Mouse (Mus musculus): ENCODE measurements around the gene Nle1.

Gene Nle1

DNA sequence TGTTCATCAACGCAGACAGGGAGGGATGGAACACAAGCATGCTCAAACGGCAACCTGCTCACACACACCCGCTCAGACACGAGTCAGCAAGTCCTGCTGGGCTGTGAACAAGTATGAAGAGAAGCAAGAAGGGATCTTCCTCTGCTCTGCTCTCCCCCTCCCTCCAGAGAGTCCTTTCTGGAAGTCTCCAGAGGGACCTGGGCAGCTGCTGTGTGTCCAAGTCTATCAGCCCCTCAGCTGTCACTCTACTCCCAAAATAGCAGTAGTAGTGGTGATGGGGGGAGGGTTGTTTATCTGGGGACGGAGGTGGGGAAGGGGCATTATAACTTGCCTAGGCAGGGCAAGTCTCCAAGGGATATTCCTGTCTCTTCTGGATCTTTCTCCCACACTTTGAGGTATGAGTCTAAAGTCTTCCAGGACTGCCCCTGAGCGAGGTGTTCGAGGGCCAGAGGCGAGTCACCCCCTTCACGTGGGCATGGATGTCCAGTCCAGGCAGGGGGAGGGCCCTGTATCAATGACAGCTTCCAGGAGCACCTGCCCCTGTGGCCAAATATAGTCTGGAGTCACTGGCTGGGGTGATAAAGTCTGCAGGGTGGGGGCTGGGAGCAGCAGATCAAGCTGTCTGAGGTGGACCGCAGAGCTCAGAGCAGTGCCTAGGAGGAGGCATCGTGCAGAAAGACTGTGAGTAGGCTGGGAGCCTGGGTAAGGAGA, 2.6 kb upstream of the Nle1 start:
- DNase-seq = no peak

DNA sequence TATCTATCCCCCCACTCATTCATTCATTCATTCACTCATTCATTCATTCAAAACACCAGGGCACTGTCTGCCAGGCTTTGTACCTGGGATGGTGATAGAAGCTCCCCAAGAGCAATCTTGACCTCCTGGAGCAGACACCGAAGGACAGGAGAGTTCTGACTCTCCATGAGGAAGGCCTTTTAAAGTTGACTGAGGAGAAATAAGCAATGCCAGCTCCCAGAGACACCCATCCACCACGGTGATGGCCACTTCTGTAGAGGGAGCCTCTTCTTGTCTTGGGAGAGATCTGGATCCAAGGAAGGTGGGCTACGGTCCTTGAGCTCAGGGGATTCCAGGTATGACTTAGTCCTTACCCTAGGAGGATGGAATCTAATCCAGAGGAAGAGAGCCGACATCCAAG, 2.0 kb upstream of the Nle1 start, which contains the start of gene Unc45b:
Gene Unc45b, plus strand, starts transcription at position 301 of the 400 bp plus-strand sequence.
- no peak for DNase-seq

DNA sequence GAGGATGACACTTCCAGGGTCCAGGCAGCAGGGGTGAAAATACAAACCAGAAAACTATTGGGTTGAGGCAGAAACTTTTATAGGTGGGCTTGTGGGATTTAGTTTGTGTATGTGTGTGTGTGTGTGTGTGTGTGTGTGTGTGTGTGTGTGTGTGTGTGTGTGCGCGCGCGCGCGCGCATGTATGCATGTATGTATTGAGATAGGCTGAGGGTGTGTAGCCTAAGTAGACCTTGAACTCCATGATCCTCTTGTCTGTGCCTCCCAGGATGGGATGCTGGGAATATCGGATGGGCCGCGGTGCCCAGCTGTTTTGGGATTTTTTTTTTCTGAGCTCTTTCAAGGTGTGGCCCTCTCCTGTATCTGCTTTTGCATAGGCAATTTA, 388 bp upstream of the Nle1 start:
- DNase-seq = no peak

DNA sequence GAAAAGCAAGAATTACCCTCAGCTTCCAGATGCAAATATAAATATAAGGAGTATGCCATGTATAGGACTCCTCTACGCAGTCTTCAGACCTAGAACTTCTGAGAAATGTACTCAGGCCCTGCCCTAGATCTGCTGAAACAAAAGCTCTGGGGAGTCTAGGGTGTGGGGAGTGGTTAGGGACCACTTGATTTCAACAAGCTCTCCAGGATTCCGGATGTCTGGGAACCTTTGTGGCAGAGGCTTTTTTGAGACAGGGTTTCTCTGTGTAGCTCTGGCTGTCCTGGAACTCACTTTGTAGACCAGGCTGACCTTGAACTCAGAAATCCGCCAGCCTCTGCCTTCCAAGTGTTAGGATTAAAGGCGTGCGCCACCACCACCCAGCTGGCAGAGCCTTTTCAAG, 2.4 kb downstream of the Nle1 start:
- no peak for DNase-seq

DNA sequence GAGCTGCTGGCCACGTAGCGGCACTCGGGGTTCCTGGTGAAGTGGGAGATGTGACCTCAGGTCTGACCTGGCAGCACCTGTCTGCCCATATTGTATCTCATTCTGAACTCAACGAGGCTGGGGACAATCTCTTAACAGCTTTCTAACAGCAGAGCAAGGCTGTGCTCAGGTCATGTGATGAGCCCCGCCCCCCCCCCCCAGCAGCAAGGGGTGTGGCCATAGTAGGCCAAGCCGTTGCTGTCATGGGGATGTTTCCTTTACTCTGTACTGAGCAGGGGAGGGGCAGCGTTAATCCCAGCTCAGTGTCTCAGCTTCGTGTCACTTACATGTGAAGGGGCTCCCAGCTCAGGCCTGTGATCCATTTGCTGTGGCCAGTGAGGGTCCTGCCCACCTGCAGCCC, 3.3 kb downstream of the Nle1 start:
- no peak for DNase-seq

DNA sequence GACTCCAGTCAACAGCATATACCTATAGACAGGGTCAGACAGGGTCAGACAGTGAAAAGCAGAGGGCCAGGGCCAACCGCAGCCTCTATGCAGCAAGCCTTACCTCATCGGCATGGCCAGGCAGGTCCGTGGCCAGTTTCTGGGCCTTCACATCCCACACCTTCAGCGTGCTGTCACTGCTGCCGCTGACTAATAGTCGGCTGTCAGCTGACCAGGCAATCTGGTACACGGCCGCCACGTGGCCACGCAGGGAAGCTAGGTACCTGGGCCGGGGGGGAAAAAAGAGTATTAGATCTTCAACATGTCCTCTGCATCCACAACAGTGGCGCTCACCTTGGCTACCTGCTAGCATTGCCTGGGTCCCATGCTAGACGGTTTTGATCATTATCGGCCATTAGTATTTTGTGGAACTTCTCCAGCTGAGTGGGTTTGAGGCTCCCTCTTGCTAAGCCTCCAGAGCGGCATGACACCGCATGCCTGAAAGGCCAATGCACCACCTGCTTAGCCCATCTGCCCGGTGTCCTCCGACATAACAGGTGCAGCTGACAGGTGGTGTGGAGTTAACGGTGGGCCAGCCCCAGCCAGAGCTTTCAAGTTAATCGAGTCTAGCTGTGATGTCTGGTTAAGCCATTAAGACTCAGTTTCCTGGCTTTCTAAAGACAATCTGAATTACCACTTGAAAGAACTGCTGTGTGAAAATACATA, 6.5 kb downstream of the Nle1 start:
- DNase-seq = no peak

DNA sequence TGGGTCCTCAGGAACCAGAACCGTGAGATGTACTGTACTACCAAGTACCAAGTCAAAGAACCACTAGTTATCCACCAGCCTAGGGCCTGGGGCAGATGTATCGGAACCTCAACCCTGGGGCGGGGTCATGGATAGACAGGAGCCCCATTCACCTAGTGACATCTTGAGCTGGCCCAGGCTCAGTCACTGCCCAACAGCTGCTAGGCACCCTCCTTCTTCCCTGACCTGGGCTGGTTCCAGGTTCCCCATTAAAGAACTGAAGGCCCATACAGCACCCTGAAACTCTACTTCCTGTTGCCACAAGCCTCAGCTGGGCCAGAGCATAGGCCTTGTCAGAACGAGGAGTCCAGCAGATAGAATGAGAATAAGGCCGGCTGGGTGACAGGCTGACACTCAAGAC, 8.5 kb downstream of the Nle1 start:
- DNase-seq = no peak

DNA sequence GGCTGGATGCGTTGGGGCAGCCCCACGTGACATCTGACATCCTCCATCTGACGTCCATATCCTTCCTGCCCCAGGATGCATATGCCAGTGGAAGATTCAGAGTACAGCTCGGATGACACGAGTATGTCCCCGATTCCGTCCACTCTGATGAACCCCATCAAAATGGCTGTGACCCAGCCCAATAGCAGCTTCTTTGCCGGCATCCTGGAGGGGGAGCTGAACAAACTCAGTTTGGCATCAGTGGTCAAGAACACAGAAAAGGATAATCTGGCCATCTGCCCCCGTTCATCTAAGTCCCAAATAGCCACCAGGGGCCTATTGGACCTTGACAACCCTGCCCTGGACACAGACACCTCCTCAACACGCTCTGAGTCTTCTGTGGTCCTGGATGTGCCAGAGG, 10.7 kb downstream of the Nle1 start:
- no peak for DNase-seq

DNA sequence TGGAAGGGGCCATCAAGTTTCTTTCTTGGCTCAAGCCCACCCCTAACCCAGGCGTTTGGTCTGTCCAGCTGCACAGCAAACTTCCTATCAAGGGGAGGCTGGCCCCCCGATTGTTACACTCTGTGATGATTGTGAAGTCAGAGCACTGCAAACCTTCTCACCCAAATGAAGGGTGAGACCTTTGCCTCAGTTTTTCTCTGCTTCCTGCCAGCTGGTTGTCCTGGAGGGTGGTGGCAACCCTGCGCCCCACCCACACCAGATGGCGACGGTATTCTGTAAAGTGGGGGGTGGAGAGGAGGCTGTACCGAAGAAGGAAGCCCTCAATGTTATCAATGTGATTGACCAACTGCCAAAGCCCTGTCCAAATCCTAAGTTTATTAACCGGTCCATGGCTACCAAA, 16.3 kb downstream of the Nle1 start, which contains the start of gene Fndc8:
Gene Fndc8, plus strand, starts transcription at position 189 of the 400 bp plus-strand sequence.
- no peak for DNase-seq

DNA sequence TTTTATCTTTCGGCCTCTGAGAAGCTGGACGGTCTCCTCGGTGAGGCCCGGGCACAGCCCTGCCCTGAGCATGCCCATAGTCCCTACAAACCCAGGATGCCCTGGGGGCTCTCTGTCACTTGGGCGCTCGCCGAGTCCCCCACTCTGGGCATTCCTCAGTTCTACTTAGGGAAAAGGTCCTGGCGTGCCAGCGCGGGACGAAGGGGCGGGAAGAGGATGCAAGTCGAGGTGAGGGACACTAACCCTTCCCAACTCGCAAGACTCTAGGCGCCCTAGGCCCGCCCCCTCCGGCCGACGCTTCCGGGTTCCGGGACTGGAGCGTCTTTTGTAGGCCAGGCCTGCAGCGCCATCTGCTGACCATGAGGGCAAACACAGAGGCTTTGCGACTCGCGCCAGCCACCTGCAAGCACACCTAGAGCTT, 17.9 kb downstream of the Nle1 start, which contains the start of gene Rad51d:
Gene Rad51d, minus strand, starts transcription at position 273 of the 421 bp plus-strand sequence.
- DNase-seq = peak; percentile 97

DNA sequence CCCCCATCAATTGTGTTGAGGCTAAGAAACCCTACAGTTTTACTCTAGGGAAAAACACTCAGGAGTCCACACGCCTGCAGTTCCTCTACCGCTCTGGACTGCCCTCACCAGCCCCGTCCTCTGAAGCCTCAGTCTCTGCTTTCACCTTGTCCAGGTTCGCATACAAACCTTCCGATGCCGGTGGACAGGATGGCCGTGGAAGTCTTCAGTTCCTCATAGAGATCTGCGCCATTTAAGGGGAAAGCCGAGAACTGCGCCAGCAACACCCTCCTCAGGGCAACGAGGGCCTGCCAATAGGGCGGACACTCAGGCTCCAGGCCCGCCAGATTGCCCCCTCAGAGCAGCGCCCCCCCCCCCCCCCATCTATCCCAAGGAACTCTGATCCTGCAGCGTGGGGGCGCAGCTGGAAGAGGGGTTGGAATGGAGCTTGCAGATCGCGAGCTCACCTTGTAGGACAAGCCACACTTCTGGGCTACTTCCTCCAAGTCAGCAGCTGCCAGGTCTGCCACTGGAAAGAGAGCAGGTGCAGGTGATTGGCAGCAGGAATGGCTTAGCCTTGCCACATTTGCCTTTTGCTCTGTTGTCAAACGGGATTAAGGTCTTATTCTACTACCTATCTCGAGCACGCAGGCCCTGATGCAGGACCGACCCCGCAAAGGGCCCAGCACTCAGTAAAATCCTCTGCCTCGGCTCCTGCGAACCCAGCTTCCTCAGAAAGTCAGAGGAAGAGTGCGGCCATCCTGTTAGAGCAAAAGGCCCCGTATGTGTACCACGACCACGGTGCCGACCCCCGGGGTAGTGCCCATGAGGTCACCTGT, 18.5 kb downstream of the Nle1 start:
- peak; percentile 32 for DNase-seq

DNA sequence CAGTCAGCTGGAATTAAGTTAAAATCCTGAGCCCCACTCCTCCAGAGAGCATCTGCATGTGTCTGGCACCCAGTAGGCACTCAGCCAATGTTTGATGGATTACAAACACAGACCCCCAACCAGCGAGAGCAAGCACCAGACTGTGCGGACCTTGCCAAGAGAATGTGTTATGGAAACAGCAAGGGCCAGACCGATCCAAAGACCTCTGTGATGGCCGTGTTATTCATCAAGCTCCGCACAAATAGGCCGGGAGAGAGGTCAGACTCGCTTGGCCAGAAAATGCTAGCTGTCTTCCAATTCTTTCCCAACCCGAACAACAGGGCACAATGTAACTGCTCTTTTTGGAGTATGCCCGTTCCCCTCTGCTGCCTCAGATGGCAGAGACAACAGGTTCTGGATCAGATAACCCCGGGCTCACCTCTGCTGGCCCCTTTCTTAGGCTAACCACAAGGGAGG, 19.7 kb downstream of the Nle1 start:
- DNase-seq = peak; percentile 22

DNA sequence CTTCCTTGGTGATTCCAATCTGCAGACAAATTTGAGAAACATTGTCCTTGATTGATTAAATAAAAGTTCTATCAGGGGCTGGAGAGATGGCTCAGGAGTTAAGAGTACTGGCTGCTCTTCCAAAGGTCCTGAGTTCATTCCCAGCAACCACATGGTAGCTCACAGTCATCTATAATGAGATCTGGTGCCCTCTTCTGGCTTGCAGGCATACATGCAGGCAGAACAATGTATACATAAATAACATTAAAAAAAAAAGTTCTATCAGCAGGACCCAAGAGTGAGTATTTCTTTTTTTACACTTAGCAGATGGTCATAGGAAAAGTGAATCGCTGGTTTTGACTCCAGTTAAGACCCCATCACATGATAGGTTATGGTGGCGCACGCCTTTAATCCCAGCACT, 21.7 kb downstream of the Nle1 start:
- peak; percentile 7 for DNase-seq

DNA sequence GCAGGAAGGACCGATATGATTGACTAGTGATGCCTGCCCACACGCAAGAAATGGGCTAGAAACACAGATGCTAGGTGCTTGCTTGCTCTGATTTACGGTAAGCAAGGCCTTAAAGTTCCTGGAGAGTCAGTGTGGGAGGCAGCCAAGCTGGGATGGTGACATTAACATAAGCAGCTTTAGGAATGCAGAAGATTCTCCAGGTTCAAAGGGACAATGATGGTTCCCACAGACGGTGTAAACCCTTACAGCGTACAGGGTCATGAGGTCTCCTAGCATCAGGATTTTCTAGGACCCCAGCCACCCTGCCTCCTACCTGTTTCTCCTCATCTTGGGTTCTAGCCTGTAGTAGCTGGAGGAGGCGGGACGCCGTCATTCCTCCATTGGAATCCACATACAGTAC, 25.0 kb downstream of the Nle1 start:
- DNase-seq = no peak

DNA sequence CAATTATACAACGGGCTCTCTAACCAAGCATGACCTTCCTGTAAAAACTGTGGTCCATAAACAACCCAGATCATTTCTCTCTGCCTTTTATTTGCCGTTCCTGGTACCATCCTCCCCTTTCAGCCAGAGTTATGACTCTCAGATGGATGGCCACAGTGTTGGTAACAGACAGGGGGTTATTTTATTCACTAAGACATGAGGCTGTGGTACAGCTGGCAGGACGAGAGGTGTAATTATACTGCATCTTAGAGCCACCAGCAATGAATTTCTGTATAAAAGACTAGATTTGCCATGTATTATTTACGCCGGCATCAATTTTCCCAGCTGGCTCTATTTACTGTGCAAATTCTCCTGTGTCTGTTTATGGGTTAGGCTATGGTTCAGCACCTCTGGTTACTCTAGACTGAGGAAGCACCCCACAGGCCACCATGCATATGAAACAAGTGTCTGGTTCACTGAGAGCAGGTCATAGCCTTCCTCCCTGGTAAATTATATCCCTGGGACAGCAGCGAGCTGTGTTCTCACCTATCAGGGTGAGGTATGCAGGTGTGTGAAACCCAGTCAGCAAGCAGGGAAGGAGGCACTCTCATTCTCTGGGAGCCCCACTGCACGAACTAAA, 30.4 kb downstream of the Nle1 start:
- no peak for DNase-seq

DNA sequence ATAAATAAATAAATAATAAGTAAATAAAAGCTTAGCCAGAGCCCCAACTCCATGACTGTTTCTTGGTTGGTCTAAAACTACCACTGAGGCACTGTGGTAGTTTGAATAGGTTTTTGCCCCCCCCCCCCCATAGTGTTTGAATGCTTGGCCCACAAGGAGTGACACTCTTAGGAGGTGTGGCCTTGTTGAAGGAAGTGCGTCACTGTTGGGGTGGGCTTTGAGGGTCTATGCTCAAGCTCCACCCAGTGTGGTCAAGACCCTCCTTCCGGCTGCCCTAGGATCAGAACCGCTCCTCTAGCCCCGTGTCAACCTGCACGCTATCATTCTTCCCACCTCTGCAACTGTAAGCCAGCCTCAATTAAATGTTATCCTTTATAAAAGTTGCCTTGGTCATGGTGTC, 32.6 kb downstream of the Nle1 start:
- no peak for DNase-seq

DNA sequence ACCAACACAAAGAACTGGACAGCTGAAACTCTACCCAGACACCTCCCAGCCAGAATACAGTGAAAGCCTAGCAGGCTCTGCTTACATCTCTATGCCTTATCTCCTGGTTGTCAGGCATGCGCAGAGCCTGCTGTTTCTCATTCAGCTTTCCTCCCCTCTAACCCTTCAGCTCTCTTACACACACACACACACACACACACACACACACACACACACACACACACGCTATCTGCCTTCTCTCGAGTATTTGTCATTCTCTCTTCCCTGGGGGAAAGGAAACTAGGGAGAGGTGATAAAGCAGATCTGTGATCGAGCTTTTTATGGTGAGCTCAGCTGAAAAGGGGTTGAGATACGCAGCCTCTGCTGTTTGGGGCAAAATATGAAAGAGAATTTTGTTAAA, 33.3 kb downstream of the Nle1 start:
- DNase-seq = no peak

DNA sequence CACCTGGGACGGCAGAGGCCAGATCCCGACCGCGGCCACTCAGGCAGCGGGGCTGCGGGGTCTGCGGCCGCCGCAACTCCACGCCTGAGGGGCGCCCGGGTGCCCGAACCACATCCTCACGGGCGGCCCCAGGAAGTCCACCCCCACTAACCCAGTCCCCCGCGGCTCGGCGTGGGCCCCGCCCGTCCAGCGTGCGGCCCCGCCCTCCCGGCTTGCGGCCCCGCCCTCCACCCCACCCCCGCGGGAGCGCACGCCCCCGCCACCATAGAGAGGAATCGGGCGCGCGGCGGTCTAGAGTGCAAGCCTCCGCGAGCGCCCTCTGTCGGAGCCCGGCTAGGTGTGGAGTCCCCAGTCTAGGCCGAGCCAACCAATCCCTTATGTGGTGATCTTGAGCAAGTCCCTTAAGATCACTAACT, 37.2 kb downstream of the Nle1 start, which contains the start of gene Rffl:
Gene Rffl, minus strand, starts transcription at position 180 of the 416 bp plus-strand sequence.
- DNase-seq = peak; percentile 97

DNA sequence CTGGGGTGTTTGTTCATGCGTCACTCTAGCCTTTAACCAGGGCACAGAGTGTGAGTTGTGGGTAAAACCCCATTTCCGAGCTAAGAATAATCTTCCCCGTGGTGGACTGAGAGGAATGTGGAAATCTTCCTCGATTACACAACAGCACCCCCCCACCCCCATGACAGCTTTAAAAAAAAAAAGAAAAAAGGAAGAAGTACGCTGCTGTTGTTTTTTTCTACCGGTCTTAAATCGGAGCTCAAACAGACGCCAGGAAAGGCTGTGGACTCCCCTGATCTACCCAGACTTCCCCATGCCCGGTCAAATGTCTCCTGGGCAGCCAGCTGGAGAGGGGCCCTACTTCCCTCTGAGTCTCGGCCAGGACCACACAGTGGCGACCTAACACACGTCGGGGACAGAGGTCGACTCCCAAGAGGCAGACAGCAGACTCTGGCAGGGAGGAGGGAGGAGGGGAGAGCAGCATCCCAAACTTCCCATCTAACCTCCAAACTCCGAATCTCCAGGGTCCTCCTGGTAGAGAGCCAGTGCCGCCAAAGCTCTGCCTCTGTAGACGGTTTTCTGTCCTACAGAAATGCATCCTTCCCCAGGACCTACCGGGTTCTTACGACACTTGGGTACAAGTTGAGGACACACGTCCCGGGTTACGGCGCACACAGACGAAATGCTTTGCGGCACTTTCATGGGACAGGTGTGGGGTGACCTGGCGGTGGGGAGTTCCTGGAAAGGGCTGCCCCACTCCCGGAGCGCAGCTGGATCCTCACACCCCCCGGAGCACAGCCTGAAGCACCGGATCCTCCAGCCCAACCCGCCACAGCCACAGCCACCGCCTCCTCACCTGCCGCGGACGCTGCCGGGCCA, 37.8 kb downstream of the Nle1 start:
- peak; percentile 61 for DNase-seq

DNA sequence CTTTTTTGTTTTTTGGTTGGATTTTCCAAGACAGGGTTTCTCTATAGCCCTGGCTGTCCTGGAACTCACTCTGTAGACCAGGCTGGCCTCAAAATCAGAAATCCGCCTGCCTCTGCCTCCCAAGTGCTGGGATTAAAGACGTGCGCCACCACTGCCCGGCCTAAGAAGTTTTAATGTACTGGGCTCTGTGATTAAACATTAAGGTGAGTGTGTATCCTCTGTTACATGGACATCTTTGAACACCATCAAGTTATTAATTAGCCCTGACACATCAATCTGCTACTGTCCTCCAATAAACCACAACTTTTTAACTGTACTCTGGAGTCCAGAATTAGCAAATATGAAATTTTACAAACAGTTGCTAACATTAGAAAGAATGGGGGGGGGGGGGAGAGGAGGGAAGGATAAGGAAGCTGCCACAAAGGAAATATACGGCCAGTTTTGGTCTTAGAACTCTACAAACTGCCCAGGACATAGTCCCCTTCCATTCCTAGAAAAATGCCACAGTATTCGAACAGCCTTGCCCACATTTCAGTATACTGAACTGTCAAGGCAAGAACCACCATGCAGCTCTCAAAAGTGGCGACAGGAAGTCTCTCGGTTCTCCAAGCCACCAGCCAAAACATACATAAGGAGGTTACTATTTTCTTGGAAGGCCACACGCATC, 38.6 kb downstream of the Nle1 start:
- no peak for DNase-seq

DNA sequence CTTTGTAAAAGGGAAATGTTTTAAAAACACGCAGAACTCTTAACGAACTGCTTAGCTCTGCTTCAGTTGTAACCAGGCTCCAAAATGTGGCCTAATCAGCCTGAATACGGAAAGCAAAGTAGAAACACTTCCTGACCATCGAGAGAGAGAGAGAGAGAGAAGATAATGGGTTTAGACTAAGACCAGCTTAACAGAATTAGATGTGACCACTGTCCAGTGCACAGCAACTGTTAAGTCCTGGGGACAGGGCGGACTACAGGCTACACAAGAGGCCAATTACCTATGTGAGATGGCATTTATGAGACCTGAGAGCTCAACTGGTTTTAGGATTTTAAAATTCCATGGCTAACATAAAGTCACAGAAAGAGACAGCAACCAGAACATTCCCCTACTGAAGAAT, 40.3 kb downstream of the Nle1 start:
- no peak for DNase-seq

All from lung, postnatal 36 days (tissue).